15 mouse cellular contexts compared by ENCODE assay signal in genomic region chr4:151130756-151131490, GRCm38 (mm10). TPM values are rescaled to one million over a fixed set of nuclear protein-coding genes. Genes with fewer than 3 reads are reported as not detected.
DNase-seq lines count a peak whose midpoint lies in the region; ATAC-seq and TF ChIP-seq lines count a peak whose summit lies in the region.
"Had no signal": no experiment of that assay in that cellular context is flagged by ENCODE, and none has a peak within 500 bp of the region (broad histone marks: within the 10 kb centered on the region; RNA-seq: fewer than 3 reads in every experiment).

No protein-coding gene starts in this region.

- no peak overlapping the region for H3K4me3 ChIP-seq in hindbrain, postnatal 0 days (ENCODE audit: low read length)
- H3K4me3 ChIP-seq: heart, embryonic 15.5 days had no signal

- DNase-seq in gastrocnemius, adult 18-20 months (ENCODE audit: low spot score): peak; percentile 51
- DNase-seq in gastrocnemius, postnatal 10 days: no peak
- DNase-seq in ovary, postnatal 36 days (ENCODE audit: low spot score): peak; percentile 37
- DNase-seq in ovary, postnatal 14 days (ENCODE audit: low spot score): no peak
- DNase-seq in hindbrain, postnatal 0 days (ENCODE audit: low spot score): no peak
- no peak for DNase-seq in c-Kit-positive CD71-positive TER-119-positive erythroid progenitor cells, embryonic 14.5 days (ENCODE audit: low spot score)
- no peak for DNase-seq in right cerebral cortex, adult 18-20 months
- DNase-seq: adrenal gland, adult 2 months; cerebellum, adult 8-10 months; kidney, postnatal 36 days; lung, embryonic 14.5 days had no signal

- peaks cover 24% of the 10 kb centered on the region for H3K4me1 ChIP-seq in hindbrain, postnatal 0 days (ENCODE audit: insufficient read depth, low read length)

- no peak for TF ChIP-seq CTCF in hindbrain, postnatal 0 days (IDR thresholded peaks at IDR 0.05; ENCODE audit: low read depth)

- H3K4me2 ChIP-seq in hindbrain, postnatal 0 days (ENCODE audit: low read depth, low read length): no peak overlapping the region
- H3K4me2 ChIP-seq: heart, embryonic 15.5 days; lung, embryonic 14.5 days had no signal

- no peaks in the 10 kb centered on the region for H3K9me3 ChIP-seq in hindbrain, postnatal 0 days (ENCODE audit: low read length)
- H3K9me3 ChIP-seq: heart, embryonic 15.5 days had no signal

- 48% methylated on average over 9 of the region's 9 CpGs for WGBS in hindbrain, postnatal 0 days

- H3K9ac ChIP-seq in hindbrain, postnatal 0 days (replicated peaks; ENCODE audit: low read length): no peak overlapping the region
- H3K9ac ChIP-seq: heart, embryonic 15.5 days; lung, embryonic 14.5 days had no signal

- peak overlapping the region; percentile 99; the same call in 1 of the 2 replicates for H3K27ac ChIP-seq in hindbrain, postnatal 0 days
- H3K27ac ChIP-seq: heart, embryonic 15.5 days had no signal

- ATAC-seq in hindbrain, postnatal 0 days: no peak
- ATAC-seq in CD4-positive, CD25-positive, alpha-beta regulatory T cell, adult 4 months: no peak

- H3K27me3 ChIP-seq in hindbrain, postnatal 0 days (ENCODE audit: insufficient read depth, low read length): no peaks in the 10 kb centered on the region

- peaks cover 4% of the 10 kb centered on the region; the same call in 1 of the 2 replicates for H3K36me3 ChIP-seq in hindbrain, postnatal 0 days (ENCODE audit: insufficient read depth, low read length)
- H3K36me3 ChIP-seq: heart, embryonic 15.5 days had no signal

RNA-seq across cellular contexts. Expression of gene Gm13090, which starts 41.6 kb away (rescaled TPM):
- total RNA-seq in gastrocnemius, adult 18-20 months (2021): not detected
- total RNA-seq in gastrocnemius, postnatal 10 days (2021): not detected
- not detected in 2 replicates for total RNA-seq in hindbrain, postnatal 0 days (2014; rRNA removed)
- not detected in 2 replicates for polyA plus RNA-seq in hindbrain, postnatal 0 days (2015; fragmentation: Nextera tagmentation; extraction: Ambion mirVana)
- not detected for polyA plus RNA-seq in CD4-positive, CD25-positive, alpha-beta regulatory T cell, adult 4 months (2017; shearing (Covaris generic))
- total RNA-seq: adrenal gland, adult 2 months; left cerebral cortex, postnatal 10 days had no signal
- polyA plus RNA-seq: adrenal gland, adult 2 months; heart, embryonic 15.5 days; lung, embryonic 14.5 days; spleen, adult 2 months had no signal

Comparison
In these comparisons a context has a peak if more than half of its experiments do, and no peak if none do; other contexts are left out.
1. DNase-seq: peak in gastrocnemius, adult 18-20 months (single experiment) and ovary, postnatal 36 days (single experiment); none in gastrocnemius, postnatal 10 days (single experiment), ovary, postnatal 14 days (single experiment), hindbrain, postnatal 0 days (single experiment), c-Kit-positive CD71-positive TER-119-positive erythroid progenitor cells, embryonic 14.5 days (single experiment) and right cerebral cortex, adult 18-20 months (single experiment).